Mouse (Mus musculus): ENCODE results near the gene Dclk2.
A peak's percentile ranks its signal among the peaks of the same experiment; 100 is the strongest.

The Dclk2 gene

DNA sequence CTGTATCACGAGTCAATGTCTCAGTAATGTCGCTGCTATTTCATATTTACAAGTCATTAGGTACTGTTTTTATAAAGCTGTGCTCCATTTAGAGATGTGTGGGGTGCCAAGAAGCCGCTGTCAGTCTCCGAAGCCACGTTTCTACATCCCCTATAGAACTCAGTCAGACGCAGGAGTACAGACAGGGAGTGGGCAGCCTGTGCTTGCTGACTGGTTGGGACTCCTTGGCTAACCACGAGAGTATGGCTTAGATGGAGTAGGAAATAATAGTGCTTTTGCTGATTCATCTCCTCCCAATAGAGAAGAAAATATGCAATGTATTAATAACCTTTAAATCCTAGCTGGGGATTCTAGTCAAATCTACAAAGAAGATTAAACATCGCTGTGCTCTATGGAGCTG lies 119.8 kb downstream of the Dclk2 start:
- DNase-seq (ENCODE audit: low read depth, low spot score) = no peak

GRCm38 (mm10) chr3:86799041-86799440 lies 121.6 kb downstream of the Dclk2 start:
- no peak for DNase-seq (ENCODE audit: low read depth, low spot score)

DNA sequence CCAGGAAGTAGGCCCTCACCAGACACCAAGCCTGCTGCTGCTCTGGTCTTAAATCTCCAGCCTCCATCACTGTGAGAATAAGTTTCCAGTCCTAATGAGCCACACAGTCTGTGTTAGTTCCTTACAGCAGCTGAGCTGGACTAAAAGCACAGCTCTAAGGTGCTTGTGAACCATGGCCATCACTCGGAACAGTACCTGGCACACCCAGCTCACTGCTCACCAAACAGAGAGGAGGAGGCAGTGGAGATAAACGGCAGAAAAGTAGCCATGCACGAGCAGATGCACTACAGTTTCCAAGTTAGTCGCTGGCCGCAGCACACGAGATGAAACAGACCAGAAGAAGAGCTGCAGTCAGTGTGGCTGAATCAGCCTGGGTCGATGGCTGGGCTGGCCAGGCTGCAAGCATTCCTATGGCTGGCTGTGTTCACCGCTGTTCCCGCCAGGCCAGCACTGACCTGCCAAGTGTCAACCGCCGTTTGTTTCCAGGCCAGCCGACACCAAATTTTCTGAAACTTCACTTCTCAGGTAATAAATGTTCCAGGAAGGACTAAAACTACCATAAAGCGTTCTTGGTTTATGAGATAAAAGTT lies 122.7 kb downstream of the Dclk2 start:
- DNase-seq (ENCODE audit: low read depth, low spot score) = no peak

- no peak for DNase-seq (ENCODE audit: low read depth, low spot score)
These were observed 123.9 kb downstream of the Dclk2 start for GRCm38 (mm10) chr3:86796716-86797115.

GRCm38 (mm10) chr3:86793720-86794191 lies 126.9 kb downstream of the Dclk2 start:
- no peak for DNase-seq (ENCODE audit: low read depth, low spot score)

- no peak for DNase-seq (ENCODE audit: low read depth, low spot score)
These were observed 127.4 kb downstream of the Dclk2 start for GRCm38 (mm10) chr3:86793264-86793663.

GRCm38 (mm10) chr3:86789752-86790151 lies 130.9 kb downstream of the Dclk2 start:
- DNase-seq (ENCODE audit: low read depth, low spot score) = no peak

DNA sequence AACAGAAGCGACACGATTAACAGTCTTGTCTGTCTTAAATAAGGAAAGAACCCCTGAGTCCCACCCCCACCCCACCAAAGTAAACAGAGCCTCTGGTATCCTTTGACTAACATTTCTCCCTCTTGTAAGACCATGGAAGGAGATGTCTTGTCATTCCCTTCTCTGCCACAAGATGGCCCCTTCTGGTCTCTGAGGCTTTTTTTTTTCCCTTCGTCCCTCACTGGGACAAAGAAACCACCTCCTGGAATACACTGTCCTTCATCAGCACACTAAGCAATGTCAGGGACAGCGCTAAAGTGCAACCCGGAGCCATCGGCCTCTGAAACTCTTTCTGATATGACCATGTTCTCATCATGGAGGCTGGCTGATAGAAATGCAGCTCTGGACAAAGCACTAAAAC lies 131.9 kb downstream of the Dclk2 start:
- DNase-seq (ENCODE audit: low read depth, low spot score) = peak; percentile 50

- DNase-seq (ENCODE audit: low read depth, low spot score) = no peak
These were observed 133.1 kb downstream of the Dclk2 start for GRCm38 (mm10) chr3:86787423-86788123.

GRCm38 (mm10) chr3:86786845-86787351 lies 133.8 kb downstream of the Dclk2 start:
- DNase-seq (ENCODE audit: low read depth, low spot score) = no peak

- DNase-seq (ENCODE audit: low read depth, low spot score) = no peak
These were observed 134.4 kb downstream of the Dclk2 start for GRCm38 (mm10) chr3:86786280-86786679.

- DNase-seq (ENCODE audit: low read depth, low spot score) = no peak
These were observed 135.7 kb downstream of the Dclk2 start for GRCm38 (mm10) chr3:86784930-86785329.

GRCm38 (mm10) chr3:86784051-86784450 lies 136.6 kb downstream of the Dclk2 start:
- no peak for DNase-seq (ENCODE audit: low read depth, low spot score)

DNA sequence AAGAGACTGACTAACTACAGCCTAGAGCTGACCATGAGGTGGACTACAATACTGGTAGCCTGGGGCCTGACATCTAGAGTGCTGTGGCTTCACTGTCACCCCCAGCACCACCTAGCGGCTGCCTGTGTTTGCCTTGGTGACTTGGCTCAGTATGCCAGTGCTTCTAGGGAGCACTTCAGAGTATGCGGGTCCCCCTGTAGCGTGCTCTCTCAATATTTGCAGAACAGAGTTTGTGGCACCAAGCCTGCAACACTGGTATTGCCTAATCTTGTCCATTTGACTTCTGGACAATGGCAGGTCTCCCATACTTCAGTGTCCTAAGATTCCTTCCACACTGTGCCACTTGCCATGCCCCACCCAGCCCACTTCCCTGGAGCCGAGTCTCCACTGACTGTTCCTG lies 140.9 kb downstream of the Dclk2 start:
- no peak for DNase-seq (ENCODE audit: low read depth, low spot score)

DNA sequence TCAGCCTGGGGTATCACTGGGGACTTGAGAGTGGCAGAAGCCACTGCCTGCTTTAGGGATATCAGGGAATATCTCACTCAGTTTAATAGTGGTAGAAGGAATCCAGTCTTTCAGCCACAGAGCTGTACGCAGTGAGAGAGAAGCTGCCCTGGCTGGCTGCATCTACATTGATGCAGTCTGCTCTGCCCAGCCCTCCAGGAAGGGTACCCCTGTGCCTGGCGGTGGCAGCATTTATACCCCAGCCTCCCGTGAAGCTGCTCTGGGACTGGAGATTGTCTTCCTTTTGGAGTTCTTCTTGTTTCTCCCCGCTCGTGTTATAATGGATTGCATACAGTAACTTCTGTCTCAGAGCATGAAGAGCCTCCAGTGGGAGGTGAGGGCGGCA lies 145.2 kb downstream of the Dclk2 start:
- no peak for DNase-seq (ENCODE audit: low read depth, low spot score)

DNA sequence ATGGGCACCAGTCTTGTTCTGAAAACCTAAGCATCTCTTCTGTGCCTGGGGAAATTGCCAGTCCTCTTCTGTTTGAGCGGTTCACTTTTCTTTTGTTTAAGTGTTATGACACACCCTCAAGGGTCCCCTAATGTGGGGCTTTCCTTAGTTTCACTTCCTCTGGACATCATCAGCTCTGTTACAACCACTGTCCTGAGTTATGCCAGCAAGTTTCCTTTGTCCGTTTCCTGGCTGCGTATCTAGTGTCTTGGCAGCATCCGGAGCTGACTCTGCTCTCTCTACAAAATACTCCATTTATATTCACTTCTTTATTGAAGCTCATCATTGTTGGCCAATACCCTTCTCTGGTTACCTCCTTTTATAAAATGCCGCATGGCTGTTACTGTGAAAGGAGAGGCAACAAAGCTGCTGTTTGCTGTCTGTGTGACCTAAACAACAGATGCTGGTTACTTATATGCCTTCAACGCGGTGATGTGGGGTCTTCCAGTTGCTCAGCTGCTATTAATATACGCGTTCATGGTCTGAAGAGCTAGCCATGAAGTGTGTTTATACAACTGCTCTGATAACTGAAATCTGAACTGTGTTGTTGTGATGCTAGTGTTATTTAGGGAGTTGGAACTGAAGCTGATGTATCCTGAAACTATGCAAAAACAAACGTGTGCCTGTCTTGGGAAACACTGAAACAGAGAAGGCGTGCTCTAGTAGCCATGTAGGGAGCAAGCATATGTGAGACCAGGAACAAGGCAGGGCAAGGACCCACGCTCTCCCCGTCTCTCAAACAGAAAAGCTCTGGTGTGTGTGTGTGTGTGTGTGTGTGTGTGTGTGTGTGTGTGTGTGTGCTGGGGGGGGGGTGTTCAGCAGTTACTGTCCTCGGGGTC lies 145.8 kb downstream of the Dclk2 start:
- DNase-seq (ENCODE audit: low read depth, low spot score) = no peak

- no peak for DNase-seq (ENCODE audit: low read depth, low spot score)
These were observed 151.7 kb downstream of the Dclk2 start for GRCm38 (mm10) chr3:86768969-86769368.

DNA sequence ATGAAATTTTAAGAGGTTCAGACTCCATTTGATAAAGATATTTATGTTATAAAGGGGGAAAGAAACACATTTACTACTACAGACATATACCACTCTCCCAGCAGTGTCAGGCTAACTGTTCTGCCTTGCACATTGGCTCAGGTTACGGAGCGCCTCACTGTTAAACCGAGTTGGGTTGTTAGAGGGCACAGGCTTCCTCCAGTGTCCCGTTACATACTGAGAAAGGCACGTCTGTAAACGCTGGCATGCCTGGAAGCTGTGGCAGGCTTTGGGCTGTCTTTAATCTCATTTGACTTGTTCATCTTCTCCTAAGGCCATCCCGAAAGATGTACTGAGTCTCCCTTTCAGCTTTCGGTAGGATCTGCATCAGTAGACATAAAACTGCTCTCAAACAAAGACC lies 152.1 kb downstream of the Dclk2 start:
- no peak for DNase-seq (ENCODE audit: low read depth, low spot score)

- DNase-seq (ENCODE audit: low read depth, low spot score) = no peak
These were observed 158.2 kb downstream of the Dclk2 start for GRCm38 (mm10) chr3:86762456-86762855.

DNA sequence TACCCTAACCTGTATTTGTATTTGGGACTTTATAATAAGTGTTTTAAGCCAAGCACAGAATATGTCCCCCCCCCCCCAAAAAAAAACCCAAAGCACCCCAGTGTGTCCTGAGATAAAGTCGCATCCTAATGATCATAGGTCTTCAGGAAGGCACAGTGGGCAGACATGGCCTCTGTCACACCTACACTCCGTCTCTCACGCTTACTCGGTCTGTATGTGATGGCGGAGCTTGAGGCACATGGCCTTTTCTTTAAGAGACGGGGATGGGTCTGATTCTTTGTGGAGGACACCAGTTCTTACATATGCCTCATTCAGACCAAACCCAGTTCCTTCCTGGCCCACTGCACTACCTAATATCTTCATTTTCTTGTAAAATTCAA lies 158.6 kb downstream of the Dclk2 start:
- DNase-seq (ENCODE audit: low read depth, low spot score) = no peak

- DNase-seq (ENCODE audit: low read depth, low spot score) = peak; percentile 53
These were observed 159.3 kb downstream of the Dclk2 start for GRCm38 (mm10) chr3:86761095-86762035.
